Mouse (Mus musculus) testis, adult 2 months (tissue): ENCODE measurements at regions not wholly inside any gene's neighbourhood (a gene's known extent, or its start where the extent isn't known, plus 50 kb on each side); places are given as distances from the start of the nearest gene placed in this dataset.

Experiments
- H3K27ac ChIP-seq: fragments of 200-500 bp; 2 replicates; pipeline ENCODE4 v1.5.1; 2012; ENCODE audit warnings: low read depth, low read length; ENCODE audit not compliant: control insufficient read depth, insufficient read depth
- H3K27me3 ChIP-seq: fragments of 200-500 bp; 2 replicates; pipeline ENCODE4 v1.6.1; 2012; ENCODE audit warnings: mild to moderate bottlenecking, low read length, moderate library complexity; ENCODE audit not compliant: control insufficient read depth, insufficient read depth
- H3K36me3 ChIP-seq: fragments of 200-500 bp; 2 replicates; pipeline ENCODE4 v1.6.1; 2012; ENCODE audit warnings: mild to moderate bottlenecking, low read length; ENCODE audit not compliant: control insufficient read depth, insufficient read depth
- H3K4me1 ChIP-seq: fragments of 200-500 bp; 2 replicates; pipeline ENCODE4 v1.6.1; 2012; ENCODE audit warnings: low read length; ENCODE audit not compliant: control insufficient read depth, insufficient read depth
- H3K4me3 ChIP-seq: fragments of 200-500 bp; 2 replicates; pipeline ENCODE4 v1.5.1; 2012; ENCODE audit warnings: low read depth, mild to moderate bottlenecking, low read length, moderate library complexity, mixed read lengths; ENCODE audit not compliant: control insufficient read depth
- CTCF ChIP-seq: fragments of 200-500 bp; IDR thresholded peaks from 2 replicates; pipeline ENCODE4 v1.5.1; 2012; ENCODE audit warnings: low read depth, mild to moderate bottlenecking, inconsistent platforms, low read length, moderate library complexity; ENCODE audit not compliant: control insufficient read depth, insufficient read depth, insufficient replicate concordance
- POLR2A ChIP-seq: fragments of 200-500 bp; IDR thresholded peaks from 2 replicates; pipeline ENCODE4 v1.6.1; 2012; ENCODE audit warnings: low read depth, mild to moderate bottlenecking, inconsistent platforms, low read length, moderate library complexity; ENCODE audit not compliant: control insufficient read depth

- no peak for TF ChIP-seq POLR2A
- TF ChIP-seq CTCF: no peak
- Histone ChIP-seq H3K4me3 (no peak overlapping the region), H3K27ac (no peak overlapping the region), H3K4me1 (no peaks in the 10 kb centered on the region), H3K36me3 (no peaks in the 10 kb centered on the region), H3K27me3 (no peaks in the 10 kb centered on the region)
Observed at GRCm38 (mm10) chr8:37048912-37049692, 55.7 kb downstream of the AI429214 start.

GRCm38 (mm10) chr8:37049969-37050683, 56.7 kb downstream of the AI429214 start:
- no peaks in the 10 kb centered on the region for H3K27me3 ChIP-seq
- TF ChIP-seq POLR2A (no peak), CTCF (no peak)
- H3K36me3 ChIP-seq: no peaks in the 10 kb centered on the region
- H3K27ac ChIP-seq: no peak overlapping the region
- no peaks in the 10 kb centered on the region for H3K4me1 ChIP-seq
- H3K4me3 ChIP-seq: no peak overlapping the region

GRCm38 (mm10) chr8:37050684-37051028, 57.3 kb downstream of the AI429214 start:
- no peak overlapping the region for H3K27ac ChIP-seq
- no peaks in the 10 kb centered on the region for H3K36me3 ChIP-seq
- no peaks in the 10 kb centered on the region for H3K4me1 ChIP-seq
- H3K27me3 ChIP-seq: no peaks in the 10 kb centered on the region
- no peak overlapping the region for H3K4me3 ChIP-seq
- no peak for TF ChIP-seq CTCF
- TF ChIP-seq POLR2A: no peak

- no peak for TF ChIP-seq POLR2A
- TF ChIP-seq CTCF: no peak
- Histone ChIP-seq H3K4me1 (no peaks in the 10 kb centered on the region), H3K36me3 (no peaks in the 10 kb centered on the region)
Observed at GRCm38 (mm10) chr8:37056376-37056775, 63.0 kb downstream of the AI429214 start.

GRCm38 (mm10) chr8:37058390-37058789, 65.0 kb downstream of the AI429214 start:
- Histone ChIP-seq H3K4me3 (no peak overlapping the region), H3K4me1 (no peaks in the 10 kb centered on the region), H3K27ac (no peak overlapping the region), H3K36me3 (no peaks in the 10 kb centered on the region), H3K27me3 (no peaks in the 10 kb centered on the region)
- no peak for TF ChIP-seq CTCF
- no peak for TF ChIP-seq POLR2A

More at GRCm38 (mm10) chr8:37056376-37056775, 63.0 kb downstream of the AI429214 start:
- Histone ChIP-seq H3K27me3 (no peaks in the 10 kb centered on the region), H3K4me3 (no peak overlapping the region), H3K27ac (no peak overlapping the region)

GRCm38 (mm10) chr8:37062012-37062944, 68.9 kb downstream of the AI429214 start:
- Histone ChIP-seq H3K36me3 (no peaks in the 10 kb centered on the region), H3K4me3 (no peak overlapping the region), H3K27me3 (no peaks in the 10 kb centered on the region), H3K27ac (no peak overlapping the region), H3K4me1 (no peaks in the 10 kb centered on the region)
- TF ChIP-seq POLR2A (no peak), CTCF (peak; percentile 80; the same call in 1 of the 2 replicates)
